Mouse (Mus musculus) testis, postnatal 14 days (tissue): ENCODE measurements around the gene Olfr105-ps.

Experiments used
- DNase-seq: peaks from one replicate; pipeline ENCODE4 v3.0.0; 2021; ENCODE audit warnings: low spot score

Gene Olfr105-ps

GRCm38 (mm10) chr17:37378733-37379132 is at the start of gene Olfr105-ps:
Gene Olfr105-ps (plus strand): TSS chr17:37379033.
- no peak for DNase-seq

DNA sequence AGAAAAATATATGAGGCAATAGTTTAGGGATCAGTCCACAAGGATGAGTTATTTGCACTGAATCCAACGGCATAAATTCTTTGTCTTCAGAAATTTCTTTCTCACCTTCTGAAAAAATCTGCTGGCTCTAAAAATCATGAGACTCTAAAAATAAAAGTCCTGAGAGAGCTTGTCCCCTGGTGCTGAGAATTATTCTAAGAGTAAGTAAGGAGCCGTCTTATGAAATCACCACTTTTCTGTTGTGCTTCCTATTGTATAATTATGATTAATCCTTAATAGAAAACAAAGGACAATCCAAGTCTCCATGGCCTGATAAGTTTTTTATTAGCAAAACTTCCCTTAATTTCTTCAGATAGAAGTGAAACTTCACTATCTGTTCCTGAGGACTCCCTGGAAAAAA is 39.2 kb upstream of the Olfr105-ps start, which contains the start of gene Olfr103:
Gene Olfr103, minus strand, starts transcription at position 101 of the 400 bp plus-strand sequence.
- DNase-seq, result no peak

- no peak for DNase-seq
These were observed 19.6 kb upstream of the Olfr105-ps start, which contains the start of gene Olfr104-ps for GRCm38 (mm10) chr17:37359282-37359681. Gene Olfr104-ps (plus strand): TSS chr17:37359582.

GRCm38 (mm10) chr17:37390093-37390492 is 11.3 kb downstream of the Olfr105-ps start, which contains the start of gene Olfr106-ps:
Gene Olfr106-ps (plus strand): TSS chr17:37390393.
- DNase-seq, result no peak

DNA sequence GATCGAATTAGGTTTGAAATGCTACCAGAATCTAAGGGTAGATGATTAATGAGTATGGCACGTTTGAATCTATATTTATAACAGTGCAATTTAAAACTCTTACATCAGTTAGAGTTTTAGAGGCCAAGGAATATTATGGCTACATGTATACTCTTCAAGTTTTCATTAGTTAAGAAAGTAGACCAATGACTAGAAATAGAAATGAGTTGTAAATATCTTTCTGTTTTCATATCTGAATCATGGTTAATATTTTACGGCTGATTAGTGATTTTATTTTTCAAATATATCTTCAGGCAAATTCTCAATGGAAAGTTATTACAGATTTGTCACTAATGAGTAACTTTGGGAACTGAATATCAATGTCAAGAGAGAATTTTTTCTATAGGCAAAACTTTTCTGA is 20.1 kb downstream of the Olfr105-ps start, which contains the start of gene Olfr107:
Gene Olfr107, plus strand, starts transcription at position 301 of the 400 bp plus-strand sequence.
- no peak for DNase-seq

GRCm38 (mm10) chr17:37413380-37413779 is 34.5 kb downstream of the Olfr105-ps start:
- DNase-seq, result no peak
